Mouse (Mus musculus): ENCODE measurements at regions not wholly inside any gene's neighbourhood (a gene's known extent, or its start where the extent isn't known, plus 50 kb on each side); places are given as distances from the start of the nearest gene placed in this dataset.
"Not testable (repeated sequence)": the region's sequence is repeated elsewhere in the genome, so short reads cannot be mapped to it uniquely, and the experiment has no call there.

DNA sequence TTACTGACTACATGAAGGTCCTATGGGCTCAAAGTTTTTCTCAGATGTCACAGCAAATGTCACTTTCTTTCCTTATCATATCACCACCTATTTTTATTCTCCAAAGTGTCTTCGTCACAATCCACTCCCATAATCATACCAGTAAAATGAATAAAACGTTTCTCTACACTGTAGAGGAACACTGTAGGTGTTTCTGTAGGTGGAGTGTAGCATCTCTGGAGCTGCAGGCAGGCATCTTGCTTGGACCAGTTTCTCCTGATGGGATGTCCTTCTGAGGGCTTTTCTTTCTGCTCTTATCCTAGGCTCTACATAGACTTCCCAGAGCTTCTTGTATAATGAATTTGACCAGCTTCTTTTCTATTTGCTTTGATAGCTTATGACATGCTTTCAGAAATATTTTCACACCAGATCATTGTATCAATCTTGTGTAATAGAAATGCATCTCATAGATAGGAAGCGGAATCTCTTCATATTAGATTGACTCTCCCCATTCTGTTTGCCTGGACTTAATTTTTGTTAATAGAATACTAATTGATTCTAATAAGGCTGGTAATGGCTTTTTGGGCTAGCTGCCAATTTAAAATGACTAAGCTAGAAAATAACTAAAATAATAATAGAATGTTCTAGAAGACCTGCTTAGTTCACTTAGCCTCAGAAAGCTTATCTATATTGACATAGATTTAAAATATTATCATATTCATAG, 282.3 kb upstream of the Meis2 start:
- TF ChIP-seq CTCF (IDR thresholded peaks at IDR 0.05): no peak
- intact Hi-C loops (cut with DNase I): loop anchor here (5.0 to 10.0 kb wide), 2 partner anchors 111 to 223 kb away; no protein-coding TSS in a partner anchor
- no peak for DNase-seq (ENCODE audit: extremely low spot score in 1 of 2, low spot score in 2 of 2)
- Histone ChIP-seq H3K27ac (no peak overlapping the region), H3K4me3 (no peak overlapping the region)

GRCm38 (mm10) chr2:116331801-116332200, 266.2 kb upstream of the Meis2 start:
- H3K4me3 ChIP-seq: no peak overlapping the region
- intact Hi-C loops (cut with DNase I): no loop called here
- H3K27ac ChIP-seq: no peak overlapping the region
- DNase-seq (ENCODE audit: extremely low spot score in 1 of 2, low spot score in 2 of 2): no peak
- TF ChIP-seq CTCF (IDR thresholded peaks at IDR 0.05): no peak

- H3K4me3 ChIP-seq: no peak overlapping the region
- TF ChIP-seq CTCF (IDR thresholded peaks at IDR 0.05): no peak
- no peak overlapping the region for H3K27ac ChIP-seq
- intact Hi-C loops (cut with DNase I): no loop called here
- no peak for DNase-seq (ENCODE audit: extremely low spot score in 1 of 2, low spot score in 2 of 2)
Observed at GRCm38 (mm10) chr2:116322039-116322770, 256.6 kb upstream of the Meis2 start.

DNA sequence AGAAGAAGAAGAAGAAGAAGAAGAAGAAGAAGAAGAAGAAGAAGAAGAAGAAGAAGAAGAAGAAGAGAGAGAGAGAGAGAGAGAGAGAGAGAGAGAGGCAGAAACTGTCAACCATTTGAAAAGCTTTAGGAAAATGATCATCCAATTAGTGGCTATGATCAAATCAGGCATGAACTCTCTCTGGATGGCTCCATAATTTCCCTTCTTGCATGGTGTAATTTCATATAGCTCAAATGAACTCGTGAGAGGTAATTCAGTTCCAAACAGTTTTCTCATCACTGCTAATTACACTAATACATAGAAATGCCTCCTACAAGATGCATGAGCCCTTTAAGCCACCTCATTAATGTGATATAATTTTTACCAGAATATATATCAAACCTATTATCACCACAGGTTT, 233.9 kb upstream of the Meis2 start:
- no peak for DNase-seq (ENCODE audit: extremely low spot score in 1 of 2, low spot score in 2 of 2)
- H3K27ac ChIP-seq: no peak overlapping the region
- intact Hi-C loops (cut with DNase I): no loop called here
- H3K4me3 ChIP-seq: no peak overlapping the region
- no peak for TF ChIP-seq CTCF (IDR thresholded peaks at IDR 0.05)

GRCm38 (mm10) chr2:116289886-116290285, 224.2 kb upstream of the Meis2 start:
- Histone ChIP-seq H3K27ac (no peak overlapping the region), H3K4me3 (no peak overlapping the region)
- DNase-seq (ENCODE audit: extremely low spot score in 1 of 2, low spot score in 2 of 2): no peak
- no peak for TF ChIP-seq CTCF (IDR thresholded peaks at IDR 0.05)
- intact Hi-C loops (cut with DNase I): no loop called here

DNA sequence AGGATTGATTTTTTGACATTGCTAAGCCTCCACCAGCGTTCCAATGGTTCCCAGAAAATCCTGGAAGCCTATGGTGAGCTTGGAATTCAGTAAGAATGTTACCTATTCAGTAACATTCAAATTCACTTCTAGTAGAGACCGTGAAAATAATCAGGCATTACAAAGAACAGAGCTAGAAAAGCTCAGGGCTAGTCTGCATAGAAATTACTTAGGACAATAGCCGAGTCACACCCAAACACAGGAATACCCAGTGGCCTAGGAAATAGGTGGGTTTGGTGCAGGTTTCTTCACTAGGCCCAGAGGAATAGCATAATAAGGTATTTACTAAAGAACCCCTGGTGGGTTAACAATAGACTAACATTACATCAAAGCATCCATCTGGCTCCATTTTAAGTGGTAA, 177.6 kb upstream of the Meis2 start:
- H3K4me3 ChIP-seq; intact Hi-C loops (cut with DNase I); H3K27ac ChIP-seq; DNase-seq (ENCODE audit: extremely low spot score in 1 of 2, low spot score in 2 of 2): not testable (repeated sequence)

- peak; percentile 11 to 15 for DNase-seq (ENCODE audit: extremely low spot score in 1 of 2, low spot score in 2 of 2)
- Histone ChIP-seq H3K27ac (no peak overlapping the region), H3K4me3 (no peak overlapping the region)
- TF ChIP-seq CTCF (IDR thresholded peaks at IDR 0.05): no peak
- intact Hi-C loops (cut with DNase I): loop anchor here (5.0 to 10.0 kb wide), 4 partner anchors 54 to 178 kb away; no protein-coding TSS in a partner anchor
Observed at GRCm38 (mm10) chr2:116236731-116237130, 171.1 kb upstream of the Meis2 start.

DNA sequence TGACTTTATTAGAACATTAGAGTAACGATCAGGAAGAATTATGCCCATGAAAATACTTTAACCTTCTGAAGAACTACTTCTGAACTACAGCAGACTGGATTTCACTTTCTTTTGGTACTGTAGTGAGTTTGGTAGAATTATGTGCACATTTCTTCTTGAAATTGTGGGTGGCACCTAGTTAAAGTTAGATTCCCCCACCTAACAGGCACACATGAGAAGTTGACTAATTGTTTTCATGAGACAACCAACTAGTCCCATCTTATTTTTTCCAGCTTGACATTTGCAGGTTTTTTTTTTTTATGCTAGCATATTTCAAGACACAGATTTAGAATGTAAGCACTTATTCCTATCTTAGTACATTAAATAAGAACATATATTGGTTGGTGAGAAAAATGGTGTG, 167.2 kb upstream of the Meis2 start:
- no peak overlapping the region for H3K4me3 ChIP-seq
- no peak for DNase-seq (ENCODE audit: extremely low spot score in 1 of 2, low spot score in 2 of 2)
- no peak for TF ChIP-seq CTCF (IDR thresholded peaks at IDR 0.05)

GRCm38 (mm10) chr2:116216418-116216817, 150.8 kb upstream of the Meis2 start:
- peak; percentile 44 for TF ChIP-seq CTCF (IDR thresholded peaks at IDR 0.05)
- intact Hi-C loops (cut with DNase I): no loop called here
- no peak overlapping the region for H3K27ac ChIP-seq
- H3K4me3 ChIP-seq: no peak overlapping the region
- DNase-seq (ENCODE audit: extremely low spot score in 1 of 2, low spot score in 2 of 2): no peak

More for the DNA sequence above, 167.2 kb upstream of the Meis2 start:
- intact Hi-C loops (cut with DNase I): loop anchor here (1.0 to 10.0 kb wide), 3 partner anchors 182 to 600 kb away; no protein-coding TSS in a partner anchor
- no peak overlapping the region for H3K27ac ChIP-seq

- no peak for DNase-seq (ENCODE audit: extremely low spot score in 1 of 2, low spot score in 2 of 2)
- intact Hi-C loops (cut with DNase I): no loop called here
- Histone ChIP-seq H3K4me3 (no peak overlapping the region), H3K27ac (no peak overlapping the region)
- TF ChIP-seq CTCF (IDR thresholded peaks at IDR 0.05): no peak; the same call in 1 of the 2 replicates
Observed at GRCm38 (mm10) chr2:116201248-116202223, 135.9 kb upstream of the Meis2 start.

- intact Hi-C loops (cut with DNase I): no loop called here
- no peak for DNase-seq (ENCODE audit: extremely low spot score in 1 of 2, low spot score in 2 of 2)
- Histone ChIP-seq H3K4me3 (no peak overlapping the region), H3K27ac (no peak overlapping the region)
- no peak for TF ChIP-seq CTCF (IDR thresholded peaks at IDR 0.05)
Observed at GRCm38 (mm10) chr2:116200795-116201194, 135.2 kb upstream of the Meis2 start.
